Mouse (Mus musculus): ENCODE results near the gene Dph3. TPM values are rescaled to one million over a fixed set of nuclear protein-coding genes. Genes with fewer than 3 reads are reported as not detected.

The Dph3 gene
- total RNA-seq, 2 experiments from 2014 or later: 35.2 to 36.2 TPM

GRCm38 (mm10) chr14:32086226-32086625 is 697 bp upstream of the Dph3 start:
- DNase-seq (ENCODE audit: low spot score in 2 of 2): no peak

- no peak for DNase-seq (ENCODE audit: low spot score in 2 of 2)
Measured at GRCm38 (mm10) chr14:32084761-32085485, 606 bp downstream of the Dph3 start, which contains the start of gene Oxnad1. Gene Oxnad1 (plus strand): TSS chr14:32085374.

GRCm38 (mm10) chr14:32083466-32083865 is 2.1 kb downstream of the Dph3 start:
- no peak for DNase-seq (ENCODE audit: low spot score in 2 of 2)

GRCm38 (mm10) chr14:32082891-32083290 is 2.6 kb downstream of the Dph3 start:
- DNase-seq (ENCODE audit: low spot score in 2 of 2): no peak

- no peak for DNase-seq (ENCODE audit: low spot score in 2 of 2)
Measured at GRCm38 (mm10) chr14:32081026-32081425, 4.5 kb downstream of the Dph3 start.

- peak in 1 of 2 experiments; percentile 69 for DNase-seq (ENCODE audit: low spot score in 2 of 2)
Measured at GRCm38 (mm10) chr14:32076896-32077575, 8.5 kb downstream of the Dph3 start.

- DNase-seq (ENCODE audit: low spot score in 2 of 2): no peak
Measured at GRCm38 (mm10) chr14:32073901-32074300, 11.6 kb downstream of the Dph3 start.

- DNase-seq (ENCODE audit: low spot score in 2 of 2): peak; percentile 74 to 81
Measured at GRCm38 (mm10) chr14:32073211-32073685, 12.3 kb downstream of the Dph3 start.

- DNase-seq (ENCODE audit: low spot score in 2 of 2): no peak
Measured at GRCm38 (mm10) chr14:32072807-32073206, 12.7 kb downstream of the Dph3 start.

GRCm38 (mm10) chr14:32061398-32061797 is 24.1 kb downstream of the Dph3 start:
- DNase-seq (ENCODE audit: low spot score in 2 of 2): no peak

GRCm38 (mm10) chr14:32057664-32058063 is 27.9 kb downstream of the Dph3 start:
- DNase-seq (ENCODE audit: low spot score in 2 of 2): no peak

- DNase-seq (ENCODE audit: low spot score in 2 of 2): peak in 1 of 2 experiments; percentile 11
Measured at GRCm38 (mm10) chr14:32056675-32057074, 28.9 kb downstream of the Dph3 start.

GRCm38 (mm10) chr14:32055781-32056180 is 29.7 kb downstream of the Dph3 start:
- DNase-seq (ENCODE audit: low spot score in 2 of 2): no peak

- no peak for DNase-seq (ENCODE audit: low spot score in 2 of 2)
Measured at GRCm38 (mm10) chr14:32054788-32055187, 30.7 kb downstream of the Dph3 start.

- no peak for DNase-seq (ENCODE audit: low spot score in 2 of 2)
Measured at GRCm38 (mm10) chr14:32053895-32054294, 31.6 kb downstream of the Dph3 start.

GRCm38 (mm10) chr14:32050171-32050570 is 35.4 kb downstream of the Dph3 start:
- DNase-seq (ENCODE audit: low spot score in 2 of 2): no peak

- DNase-seq (ENCODE audit: low spot score in 2 of 2): no peak
Measured at GRCm38 (mm10) chr14:32046357-32046756, 39.2 kb downstream of the Dph3 start.

GRCm38 (mm10) chr14:32042108-32042507 is 43.4 kb downstream of the Dph3 start:
- no peak for DNase-seq (ENCODE audit: low spot score in 2 of 2)

GRCm38 (mm10) chr14:32037661-32038252 is 47.8 kb downstream of the Dph3 start:
- no peak for DNase-seq (ENCODE audit: low spot score in 2 of 2)

- no peak for DNase-seq (ENCODE audit: low spot score in 2 of 2)
Measured at GRCm38 (mm10) chr14:32036482-32036881, 49.0 kb downstream of the Dph3 start.

- peak; percentile 34 to 82 for DNase-seq (ENCODE audit: low spot score in 2 of 2)
Measured at GRCm38 (mm10) chr14:32032522-32032921, 53.0 kb downstream of the Dph3 start.

Measured in layer of hippocampus, adult 18-20 months (tissue).